In genomic region chr16:17474091-17474490, GRCm38 (mm10) we compare ENCODE assay signal across 10 mouse cellular contexts. TPM values are rescaled to one million over a fixed set of nuclear protein-coding genes. Genes with fewer than 3 reads are reported as not detected.
DNase-seq lines count a peak whose midpoint lies in the region; ATAC-seq lines count a peak whose summit lies in the region.
"Had no signal": no experiment of that assay in that cellular context is flagged by ENCODE, and none has a peak within 500 bp of the region (broad histone marks: within the 10 kb centered on the region; RNA-seq: fewer than 3 reads in every experiment).

No protein-coding gene starts in this region.

- ATAC-seq in cerebellum, adult (ENCODE audit: insufficient number of reproducible peaks, low FRiP score, low TSS enrichment), result no peak; the same call in 1 of the 2 replicates

- H3K36me3 ChIP-seq in splenic B cell, adult 2 months (ENCODE audit: control insufficient read depth, insufficient read depth, low read length, poor library complexity, severe bottlenecking), result peaks cover 9% of the 10 kb centered on the region; the same call in 1 of the 2 replicates

- peak; percentile 37 for DNase-seq in cerebellum, adult 11 months
- peak; percentile 41 to 45 for DNase-seq in left cerebral cortex, postnatal 14 days (ENCODE audit: low spot score in 2 of 2)
- DNase-seq in left cerebral cortex, postnatal 36 days (ENCODE audit: low spot score in 2 of 2), result no peak
- DNase-seq in c-Kit-positive CD71-positive TER-119-negative erythroid progenitor cells, embryonic 14.5 days (ENCODE audit: low read depth), result peak; percentile 46
- DNase-seq in kidney, postnatal 14 days, result peak; percentile 41
- peak; percentile 59 for DNase-seq in splenic B cell, adult 2 months (ENCODE audit: low read depth, low spot score)
- no peak for DNase-seq in frontal cortex, postnatal 36 days (ENCODE audit: low spot score in 2 of 2)

- no peaks in the 10 kb centered on the region for H3K27me3 ChIP-seq in splenic B cell, adult 2 months (ENCODE audit: control insufficient read depth, insufficient read depth, low read length, poor library complexity, severe bottlenecking)
- H3K27me3 ChIP-seq: heart, embryonic 15.5 days; megakaryocyte, embryonic 14.5 days had no signal

- intact Hi-C loops in left cerebral cortex, postnatal 14 days (cut with DNase I), result no loop called here
- intact Hi-C loops in left cerebral cortex, postnatal 36 days (cut with DNase I), result loop anchor here (5.0 kb wide), 1 partner anchor 58 kb away; the partner anchor contains the start of gene Thap7

RNA-seq across cellular contexts. Expression of gene Aifm3, which starts 15.3 kb away (rescaled TPM):
- total RNA-seq in left cerebral cortex, postnatal 14 days (2021), result 10 to 100 TPM; 40.8 to 48.3 TPM
- 100 to 1,000 TPM; 105 to 133 TPM for total RNA-seq in left cerebral cortex, postnatal 36 days (2021)

RNA-seq across cellular contexts. Expression of gene Crkl, which starts 22.3 kb away (rescaled TPM):
- total RNA-seq in left cerebral cortex, postnatal 14 days (2021), result 10 to 100 TPM; 27.0 to 34.0 TPM
- total RNA-seq in left cerebral cortex, postnatal 36 days (2021), result 10 to 100 TPM; 30.8 to 34.0 TPM

RNA-seq across cellular contexts. Expression of gene Lztr1, which starts 34.4 kb away (rescaled TPM):
- total RNA-seq in left cerebral cortex, postnatal 14 days (2021), result 100 to 1,000 TPM; 163 to 176 TPM
- 100 to 1,000 TPM; 151 to 156 TPM for total RNA-seq in left cerebral cortex, postnatal 36 days (2021)

RNA-seq across cellular contexts. Expression of gene Thap7, which starts 56.8 kb away (rescaled TPM):
- 10 to 100 TPM; 36.9 to 42.7 TPM for total RNA-seq in left cerebral cortex, postnatal 14 days (2021)
- 10 to 100 TPM; 42.9 to 49.3 TPM for total RNA-seq in left cerebral cortex, postnatal 36 days (2021)

Comparison
In these comparisons a context has a peak if more than half of its experiments do, and no peak if none do; other contexts are left out.
1. DNase-seq: peak in cerebellum, adult 11 months (single experiment), left cerebral cortex, postnatal 14 days (2 of 2), c-Kit-positive CD71-positive TER-119-negative erythroid progenitor cells, embryonic 14.5 days (single experiment), kidney, postnatal 14 days (single experiment) and splenic B cell, adult 2 months (single experiment); none in left cerebral cortex, postnatal 36 days (0 of 2) and frontal cortex, postnatal 36 days (0 of 2).